In the genomic region with DNA sequence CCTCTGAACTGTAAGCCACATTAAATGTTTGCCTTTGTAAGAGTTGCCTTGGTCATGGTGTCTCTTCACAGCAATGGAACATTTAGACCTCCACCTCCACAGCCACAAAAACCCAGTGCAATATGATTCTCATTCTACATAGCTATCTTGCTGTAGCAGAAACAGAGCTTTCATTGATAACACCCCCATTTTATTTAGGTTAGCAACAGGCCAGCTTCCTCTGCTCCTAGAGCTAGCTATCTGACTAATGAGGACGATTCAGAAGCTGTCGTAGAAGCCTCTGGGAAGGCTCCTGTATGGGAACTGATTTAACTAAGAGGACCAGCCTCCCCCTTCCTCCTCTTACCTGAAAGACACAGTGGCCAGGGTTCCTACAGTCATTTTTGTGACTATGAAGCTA, we compare ENCODE assay signal across 1 mouse cellular context.
TF ChIP-seq lines count a peak whose summit lies in the region.

No protein-coding gene starts in this region.

TF ChIP-seq in MEL, 35 proteins besides CTCF, POLR2A, EP300 and RAD21 (continued from another document):
- TF ChIP-seq MYB (IDR thresholded peaks at IDR 0.05; ENCODE audit: low read depth, low read length): no peak
TF ChIP-seq in MEL: peak in this region for 5.
